Mouse (Mus musculus) lung, adult 10 weeks (tissue): ENCODE measurements around the gene Gm10392. TPM values are rescaled to one million over a fixed set of nuclear protein-coding genes. Genes with fewer than 3 reads are reported as not detected.

Experiments used
- polyA plus RNA-seq: library from polyadenylated mRNA; stranded (reverse); fragments of 350-450 nt; fragmentation: Illumina TruSeq; extraction: RNeasy Lipid Tissue Mini Kit (QIAGEN cat#74804); gene quantifications from one replicate; pipeline ENCODE4 v1.2.3, GENCODE M21; 2014; ENCODE audit warnings: low read depth, low replicate concordance; ENCODE audit not compliant: insufficient read depth

The Gm10392 gene
- not detected for polyA plus RNA-seq

DNA sequence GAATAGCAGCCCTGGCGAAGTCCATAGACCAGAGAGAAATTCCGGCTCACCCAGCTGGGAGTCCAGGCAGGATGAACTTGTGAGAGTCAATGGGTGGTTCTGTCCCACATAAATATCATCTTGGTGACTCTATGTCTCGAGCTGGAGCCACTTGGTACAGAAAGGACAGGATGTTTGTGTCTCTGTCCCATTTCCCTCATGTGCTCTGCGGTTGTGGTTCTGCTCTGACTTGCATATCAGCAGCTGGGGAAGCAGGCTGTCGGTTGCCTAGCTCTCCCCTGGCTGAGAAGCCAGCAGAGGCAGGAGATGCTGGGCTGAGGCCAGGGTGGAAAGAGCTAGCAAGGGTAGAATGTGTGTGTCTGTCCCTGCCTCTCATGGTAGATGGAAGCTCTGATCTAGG, at the start of gene Gm10392:
TSS of gene Gm10392 (minus strand) at position 156 of the 400 bp plus-strand sequence.

DNA sequence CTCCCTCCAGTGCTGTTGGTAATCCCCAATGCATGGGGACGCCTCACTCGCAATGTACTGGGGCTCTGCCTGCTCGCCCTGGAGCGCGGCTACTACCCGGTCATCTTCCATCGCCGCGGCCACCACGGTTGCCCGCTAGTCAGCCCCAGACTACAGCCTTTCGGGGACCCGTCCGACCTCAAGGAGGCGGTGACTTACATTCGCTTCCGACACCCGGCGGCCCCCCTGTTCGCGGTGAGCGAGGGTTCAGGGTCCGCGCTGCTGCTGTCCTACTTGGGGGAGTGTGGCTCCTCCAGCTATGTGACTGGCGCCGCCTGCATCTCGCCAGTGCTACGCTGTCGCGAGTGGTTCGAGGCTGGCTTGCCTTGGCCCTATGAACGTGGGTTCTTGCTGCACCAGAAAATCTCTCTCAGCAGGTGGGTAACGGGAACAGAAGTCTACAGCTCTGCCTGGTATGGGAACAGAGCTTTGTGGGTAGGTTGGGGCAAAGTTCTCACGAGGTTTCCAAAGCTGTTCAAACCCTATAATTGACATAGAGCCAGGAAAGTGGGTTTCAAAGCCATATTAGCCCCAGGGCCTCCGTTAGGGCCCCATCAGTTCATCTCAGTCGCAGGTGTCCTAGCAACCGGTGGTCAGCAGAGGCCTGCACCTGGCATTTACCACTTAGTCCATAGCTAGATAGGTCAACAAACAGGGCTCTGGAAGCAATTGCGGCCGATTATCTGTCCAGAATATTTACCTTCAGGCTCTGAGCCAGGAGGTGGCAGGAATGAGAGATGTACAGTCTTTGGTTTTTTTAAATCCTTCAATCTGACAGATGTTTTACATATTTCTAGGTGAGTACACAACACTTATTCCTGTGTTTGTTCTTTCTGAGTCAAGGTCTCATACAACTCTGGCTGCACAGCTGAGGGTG, 3.1 kb downstream of the Gm10392 start, which contains the start of gene Trp53i13:
TSS of gene Trp53i13 (minus strand) at position 344 of the 916 bp plus-strand sequence.

DNA sequence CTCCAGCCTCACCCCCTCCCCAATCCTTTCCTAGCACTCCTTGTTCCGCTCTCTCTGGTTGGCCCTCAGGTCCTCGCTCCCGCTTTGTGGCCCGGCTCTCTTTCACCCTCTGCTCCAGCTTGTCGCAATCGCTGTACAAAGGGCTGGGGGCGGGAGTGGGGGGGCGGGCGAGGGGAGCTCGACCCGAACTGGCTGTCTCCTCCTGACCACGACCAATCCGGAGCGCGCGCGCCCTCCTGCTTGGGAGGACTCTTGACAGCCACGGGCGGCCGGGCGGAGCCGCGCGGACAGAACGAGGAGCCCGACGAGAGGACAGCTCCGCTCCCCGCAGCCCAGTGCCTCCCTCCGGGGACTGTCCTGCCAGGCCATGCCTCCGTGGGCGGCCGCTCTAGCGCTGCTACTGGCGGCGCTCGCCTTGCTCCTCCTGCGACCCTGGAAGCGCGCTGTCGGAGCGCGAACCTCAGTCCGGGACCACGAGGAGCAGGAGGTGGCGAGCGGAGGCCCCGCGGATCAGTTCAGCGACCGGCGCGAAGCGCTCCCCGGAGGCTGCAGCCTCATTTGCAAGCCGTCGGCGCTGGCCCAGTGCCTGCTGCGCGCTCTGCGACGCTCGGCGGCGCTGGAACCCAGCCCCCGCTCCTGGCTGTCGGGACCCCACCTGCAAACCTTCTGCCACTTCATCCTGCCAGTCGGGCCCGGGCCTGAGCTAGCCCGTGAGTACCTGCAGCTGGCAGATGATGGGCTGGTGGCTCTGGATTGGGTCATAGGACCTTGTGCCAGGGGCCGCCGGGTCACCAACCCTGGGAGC, 4.0 kb downstream of the Gm10392 start, which contains the start of gene Abhd15:
TSS of gene Abhd15 (plus strand) at position 290 of the 805 bp plus-strand sequence.

GRCm38 (mm10) chr11:77493512-77494343, 25.3 kb downstream of the Gm10392 start, which contains the start of gene Git1:
Git1 (plus strand) TSS chr11:77493562.

GRCm38 (mm10) chr11:77489591-77490235, 29.3 kb downstream of the Gm10392 start, which contains the start of gene Ankrd13b:
Ankrd13b (minus strand) TSS chr11:77489678.

Other genes with a start within 250 kb of the Gm10392 start
- 2.5 TPM for gene Coro6, start 56.8 kb downstream of the Gm10392 start, polyA plus RNA-seq
- 3.6 TPM for gene Ankrd13b, start 29.5 kb downstream of the Gm10392 start, polyA plus RNA-seq
- 29.5 TPM for gene Git1, start 25.6 kb downstream of the Gm10392 start, polyA plus RNA-seq
- 1.4 TPM for gene Abhd15, start 4.1 kb downstream of the Gm10392 start, polyA plus RNA-seq
- gene Trp53i13, start 3.2 kb downstream of the Gm10392 start, polyA plus RNA-seq, result 20.2 TPM
- 8.6 TPM for gene Taok1, start 88.6 kb upstream of the Gm10392 start, polyA plus RNA-seq
- gene Nufip2, start 167.0 kb upstream of the Gm10392 start, polyA plus RNA-seq, result 9.2 TPM
- not detected for gene Cryba1, start 206.1 kb upstream of the Gm10392 start, polyA plus RNA-seq
- gene Myo18a, start 244.0 kb upstream of the Gm10392 start, polyA plus RNA-seq, result 24.3 TPM